Mouse (Mus musculus) liver, embryonic 14.5 days (tissue): ENCODE measurements around the gene Tmem147.

ENCODE experiments used
- CTCF ChIP-seq: IDR thresholded peaks from 2 replicates; pipeline ENCODE4 v1.5.1; 2016; ENCODE audit warnings: antibody characterized with exemption, low read depth, control low read depth
- EP300 ChIP-seq: IDR thresholded peaks from 2 replicates; pipeline ENCODE4 v1.6.1; 2016; ENCODE audit warnings: antibody characterized with exemption, low read depth

DNA sequence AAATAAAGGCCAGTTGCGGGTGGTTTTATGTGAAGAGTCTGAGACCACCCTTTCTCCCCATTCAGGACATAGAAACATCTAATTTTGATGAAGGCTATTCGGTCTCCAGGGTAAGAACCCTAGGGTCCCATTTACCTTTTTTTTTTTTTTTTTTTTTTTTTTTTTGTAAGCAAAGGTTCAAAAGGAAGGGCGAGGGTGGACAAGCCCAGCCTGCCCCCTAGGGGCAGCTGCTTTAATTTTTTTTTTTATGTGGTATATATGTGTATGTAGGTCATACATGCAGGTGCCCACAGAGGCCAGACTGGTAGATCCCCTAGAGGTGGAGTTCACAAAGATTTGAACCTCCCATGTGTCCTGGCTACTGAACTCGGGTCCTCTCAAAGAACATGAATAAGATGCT is 37.1 kb upstream of the Tmem147 start:
- TF ChIP-seq CTCF (no peak), EP300 (no peak)
